Mouse (Mus musculus): ENCODE measurements around the gene Rps7.

GRCm38 (mm10) chr12:28587949-28588348 lies 47.8 kb downstream of the Rps7 start:
- TF ChIP-seq POLR2A (IDR thresholded peaks at IDR 0.05; ENCODE audit: low read depth, low read length) (no peak), CTCF (conservative IDR thresholded peaks at IDR 0.05; ENCODE audit: insufficient read depth, insufficient read length, low read depth, low read length) (no peak)

All from kidney, adult 2 months (tissue).